Mouse (Mus musculus): ENCODE data around the gene Lypd6.

GRCm38 (mm10) chr2:50196681-50197080 is 130.5 kb downstream of the Lypd6 start:
- TF ChIP-seq TAL1 (IDR thresholded peaks at IDR 0.05; ENCODE audit: low read length) (no peak), GATA1 (IDR thresholded peaks at IDR 0.05; ENCODE audit: low read length) (no peak)
